Mouse (Mus musculus) megakaryocyte-erythroid progenitor cell, adult 5 weeks (primary cell): ENCODE data around the gene Cdh10. TPM values are rescaled to one million over a fixed set of nuclear protein-coding genes. Genes with fewer than 3 reads are reported as not detected.

Experiments
- polyA plus RNA-seq: library from polyadenylated mRNA; stranded (reverse); fragments of >175 nt; gene quantifications from 2 replicates; pipeline ENCODE4 v1.2.3, GENCODE M21; 2012

Cdh10 gene
- polyA plus RNA-seq, result not detected in 2 replicates

GRCm38 (mm10) chr15:18818185-18818973, at the start of gene Cdh10:
Gene Cdh10 (plus strand): TSS chr15:18818947.

